Mouse (Mus musculus) bone marrow macrophage, adult 2 months (primary cell): ENCODE measurements at regions not wholly inside any gene's neighbourhood (a gene's known extent, or its start where the extent isn't known, plus 50 kb on each side); places are given as distances from the start of the nearest gene placed in this dataset.

Experiments
- CTCF ChIP-seq: IDR thresholded peaks from 2 replicates; pipeline ENCODE4 v1.5.1; 2012; ENCODE audit warnings: low read depth, mild to moderate bottlenecking, low read length, moderate library complexity
- POLR2A ChIP-seq: IDR thresholded peaks from 2 replicates; pipeline ENCODE4 v1.6.1; 2012; ENCODE audit warnings: mild to moderate bottlenecking, low read depth, low read length, borderline replicate concordance

GRCm38 (mm10) chr13:28419950-28420381, 162.6 kb downstream of the Gm11361 start:
- TF ChIP-seq CTCF (no peak), POLR2A (no peak)
